Mouse (Mus musculus) embryonic fibroblast, embryonic 13.5 days (primary cell): ENCODE measurements around the gene Ctnnbl1. TPM values are rescaled to one million over a fixed set of nuclear protein-coding genes. Genes with fewer than 3 reads are reported as not detected.

ENCODE experiments used
- H3K27ac ChIP-seq: 2 replicates; pipeline ENCODE4 v1.5.1; 2012; ENCODE audit warnings: low read length, control low read depth, inconsistent platforms; ENCODE audit not compliant: insufficient read depth
- H3K4me1 ChIP-seq: 2 replicates; pipeline ENCODE4 v1.6.1; 2011; ENCODE audit warnings: low read length; ENCODE audit not compliant: control insufficient read depth, insufficient read depth
- H3K4me3 ChIP-seq: 2 replicates; pipeline ENCODE4 v1.5.1; 2011; ENCODE audit warnings: mild to moderate bottlenecking, control low read depth, low read length; ENCODE audit not compliant: insufficient read depth
- CTCF ChIP-seq: IDR thresholded peaks from 2 replicates; pipeline ENCODE4 v1.5.1; 2011; ENCODE audit warnings: mild to moderate bottlenecking, control low read depth, low read length, moderate library complexity, borderline replicate concordance; ENCODE audit not compliant: insufficient read depth
- POLR2A ChIP-seq: IDR thresholded peaks from 2 replicates; pipeline ENCODE4 v1.6.1; 2011; ENCODE audit warnings: low read depth, mild to moderate bottlenecking, control low read depth, low read length, moderate library complexity
- polyA plus RNA-seq: library from polyadenylated mRNA; stranded (reverse); fragments of >200 nt; gene quantifications from 2 replicates; pipeline ENCODE4 v1.2.4, GENCODE M21; 2011; ENCODE audit warnings: low read depth; ENCODE audit not compliant: missing spikeins, insufficient read length

Ctnnbl1 gene
- polyA plus RNA-seq, 1 experiment: 17.5 TPM

DNA sequence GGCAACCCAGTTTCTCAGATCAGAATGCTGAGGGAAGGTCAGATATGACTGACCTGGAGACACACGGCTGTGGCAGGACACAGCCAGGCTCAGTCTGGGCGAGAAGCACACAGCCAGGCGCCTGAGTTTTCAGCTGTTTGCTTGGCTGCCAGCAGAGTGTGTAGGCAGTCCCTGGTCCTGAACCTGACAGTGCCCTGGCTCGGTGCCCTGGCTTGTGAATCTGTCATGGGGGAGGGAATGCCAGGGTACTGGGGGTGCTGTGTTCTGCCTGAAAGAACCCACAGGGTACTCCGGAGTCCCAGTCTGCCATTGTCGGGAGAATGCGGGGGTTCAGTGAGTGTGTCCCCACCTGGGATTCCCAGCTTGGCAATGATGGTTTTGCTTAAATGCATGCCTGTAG lies 184.3 kb downstream of the Ctnnbl1 start:
- no peak overlapping the region for H3K4me3 ChIP-seq
- no peak overlapping the region for H3K27ac ChIP-seq
- TF ChIP-seq CTCF (no peak), POLR2A (no peak)
- H3K4me1 ChIP-seq: no peaks in the 10 kb centered on the region

- TF ChIP-seq CTCF (no peak), POLR2A (no peak)
- no peak overlapping the region for H3K27ac ChIP-seq
- H3K4me3 ChIP-seq: no peak overlapping the region
- H3K4me1 ChIP-seq: no peaks in the 10 kb centered on the region
These were observed 186.2 kb downstream of the Ctnnbl1 start for GRCm38 (mm10) chr2:157923406-157923805.

GRCm38 (mm10) chr2:157924504-157924903 lies 187.3 kb downstream of the Ctnnbl1 start:
- Histone ChIP-seq H3K4me3 (no peak overlapping the region), H3K27ac (no peak overlapping the region), H3K4me1 (no peaks in the 10 kb centered on the region)
- no peak for TF ChIP-seq CTCF
- TF ChIP-seq POLR2A: no peak

DNA sequence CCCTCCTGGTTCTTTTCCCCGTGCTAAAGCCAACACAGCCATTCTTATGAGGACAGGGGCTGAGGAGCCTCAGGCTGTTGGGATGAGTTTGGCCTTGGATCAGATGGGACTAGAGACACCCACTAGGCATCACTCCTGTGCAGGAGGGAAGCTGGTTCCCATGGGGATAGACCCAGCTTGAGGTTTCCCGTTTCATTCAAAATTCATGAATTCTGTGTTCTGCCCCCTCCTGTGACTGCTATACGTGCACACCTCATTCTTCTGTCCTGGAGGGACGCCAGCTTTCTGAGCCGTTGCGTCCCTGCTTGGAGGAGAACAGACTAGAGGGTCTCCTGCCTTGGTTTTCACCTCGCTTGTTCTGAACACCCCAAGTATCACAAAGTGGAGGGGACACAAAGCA lies 189.3 kb downstream of the Ctnnbl1 start:
- no peak for TF ChIP-seq CTCF
- no peak for TF ChIP-seq POLR2A
- Histone ChIP-seq H3K27ac (no peak overlapping the region), H3K4me3 (no peak overlapping the region), H3K4me1 (no peaks in the 10 kb centered on the region)

- no peak overlapping the region for H3K27ac ChIP-seq
- H3K4me3 ChIP-seq: no peak overlapping the region
- H3K4me1 ChIP-seq: no peaks in the 10 kb centered on the region
- TF ChIP-seq CTCF: no peak
- no peak for TF ChIP-seq POLR2A
These were observed 189.7 kb downstream of the Ctnnbl1 start for GRCm38 (mm10) chr2:157926927-157927326.

- Histone ChIP-seq H3K4me3 (no peak overlapping the region), H3K27ac (no peak overlapping the region), H3K4me1 (no peaks in the 10 kb centered on the region)
- TF ChIP-seq CTCF (no peak), POLR2A (no peak)
These were observed 190.2 kb downstream of the Ctnnbl1 start for GRCm38 (mm10) chr2:157927397-157927796.

- H3K27ac ChIP-seq: no peak overlapping the region
- no peaks in the 10 kb centered on the region for H3K4me1 ChIP-seq
- H3K4me3 ChIP-seq: no peak overlapping the region
- no peak for TF ChIP-seq POLR2A
- TF ChIP-seq CTCF: no peak
These were observed 190.6 kb downstream of the Ctnnbl1 start for GRCm38 (mm10) chr2:157927815-157928214.

GRCm38 (mm10) chr2:157932655-157933054 lies 195.5 kb downstream of the Ctnnbl1 start:
- H3K4me3 ChIP-seq: no peak overlapping the region
- H3K4me1 ChIP-seq: no peaks in the 10 kb centered on the region
- TF ChIP-seq CTCF (no peak), POLR2A (no peak)
- H3K27ac ChIP-seq: no peak overlapping the region

GRCm38 (mm10) chr2:157935444-157936171 lies 198.4 kb downstream of the Ctnnbl1 start:
- H3K4me1 ChIP-seq: no peaks in the 10 kb centered on the region
- no peak overlapping the region for H3K27ac ChIP-seq
- TF ChIP-seq CTCF: no peak
- TF ChIP-seq POLR2A: no peak
- no peak overlapping the region for H3K4me3 ChIP-seq

GRCm38 (mm10) chr2:157936676-157937075 lies 199.5 kb downstream of the Ctnnbl1 start:
- Histone ChIP-seq H3K4me1 (no peaks in the 10 kb centered on the region), H3K27ac (no peak overlapping the region), H3K4me3 (no peak overlapping the region)
- TF ChIP-seq CTCF (no peak), POLR2A (no peak)
